Mouse (Mus musculus): Measurements from ENCODE around the gene Gm14743.
A peak's percentile ranks its signal among the peaks of the same experiment; 100 is the strongest.
"Not testable (repeated sequence)": the region's sequence is repeated elsewhere in the genome, so short reads cannot be mapped to it uniquely, and the experiment has no call there.

Gene Gm14743

GRCm38 (mm10) chrX:78245821-78246220 lies at the start of gene Gm14743:
Gene Gm14743 (minus strand): TSS chrX:78245921.
- not testable (repeated sequence) for H3K36me3 ChIP-seq (ENCODE audit: insufficient read depth, low read length); H3K4me1 ChIP-seq (replicated peaks; ENCODE audit: low read depth, low read length); H3K4me3 ChIP-seq (replicated peaks; ENCODE audit: low read length); H3K27me3 ChIP-seq (ENCODE audit: insufficient read depth, low read length); H3K9me3 ChIP-seq (ENCODE audit: low read length)

GRCm38 (mm10) chrX:78202829-78203228 lies 42.9 kb downstream of the Gm14743 start:
- no peaks in the 10 kb centered on the region for H3K36me3 ChIP-seq (ENCODE audit: insufficient read depth, low read length)
- H3K4me3 ChIP-seq (replicated peaks; ENCODE audit: low read length), result no peak overlapping the region
- no peaks in the 10 kb centered on the region for H3K27me3 ChIP-seq (ENCODE audit: insufficient read depth, low read length)
- no peaks in the 10 kb centered on the region for H3K4me1 ChIP-seq (replicated peaks; ENCODE audit: low read depth, low read length)
- no peak for TF ChIP-seq POU5F1 (IDR thresholded peaks at IDR 0.05; ENCODE audit: borderline replicate concordance, low read length)
- TF ChIP-seq NANOG (IDR thresholded peaks at IDR 0.05; ENCODE audit: borderline replicate concordance, low read length), result peak; percentile 60
- peaks cover 5% of the 10 kb centered on the region for H3K9me3 ChIP-seq (ENCODE audit: low read length)

DNA sequence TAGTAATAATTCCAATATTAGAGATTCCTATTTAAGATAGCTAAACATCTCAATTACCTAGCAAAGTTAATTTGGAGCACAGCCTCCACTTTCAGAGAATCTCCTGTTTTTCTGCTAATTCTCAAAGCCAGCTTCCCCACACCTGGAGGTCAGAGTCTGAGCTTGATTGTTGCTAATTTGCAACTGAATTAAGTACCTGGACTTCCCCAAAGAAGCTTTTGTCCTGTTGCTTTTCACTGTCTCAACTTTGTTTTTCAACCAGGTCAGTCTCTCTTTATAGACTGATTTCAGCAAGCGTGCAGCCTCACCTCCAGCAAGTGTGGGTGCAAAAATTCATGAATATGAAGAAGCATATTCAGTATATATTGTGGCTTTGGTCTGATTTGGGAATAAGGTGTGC lies 43.5 kb downstream of the Gm14743 start:
- H3K9me3 ChIP-seq (ENCODE audit: low read length); H3K4me1 ChIP-seq (replicated peaks; ENCODE audit: low read depth, low read length); H3K27me3 ChIP-seq (ENCODE audit: insufficient read depth, low read length); H3K4me3 ChIP-seq (replicated peaks; ENCODE audit: low read length); H3K36me3 ChIP-seq (ENCODE audit: insufficient read depth, low read length): not testable (repeated sequence)
- TF ChIP-seq NANOG (IDR thresholded peaks at IDR 0.05; ENCODE audit: borderline replicate concordance, low read length), result peak; percentile 62; the same call in 1 of the 2 replicates
